Mouse (Mus musculus) myocyte (in vitro differentiated cells): Measurements from ENCODE around the gene Il15ra.

Experiments used
- CEBPB ChIP-seq: IDR thresholded peaks from 2 replicates; pipeline ENCODE4 v1.6.1; 2011; ENCODE audit warnings: mild to moderate bottlenecking, moderate library complexity; ENCODE audit not compliant: poor library complexity, insufficient read depth, severe bottlenecking
- E2F4 ChIP-seq: IDR thresholded peaks from one replicate; pipeline ENCODE4 v1.6.1; 2011; ENCODE audit warnings: mild to moderate bottlenecking, control low read depth, moderate library complexity; ENCODE audit not compliant: insufficient read depth
- MAX ChIP-seq: IDR thresholded peaks from one replicate; pipeline ENCODE4 v1.6.1; 2011; ENCODE audit warnings: low read depth, mild to moderate bottlenecking, control low read depth
- MYOD1 ChIP-seq, 3 experiments: IDR thresholded peaks; one replicate each; pipeline ENCODE4 v1.6.1; 2011; ENCODE audit warnings: control low read depth in 2 of 3, low read depth in 2 of 3, mild to moderate bottlenecking in 2 of 3, moderate library complexity in 1 of 3; ENCODE audit not compliant: insufficient read length in 2 of 3, control insufficient read depth in 1 of 3
- MYOG ChIP-seq, 3 experiments: IDR thresholded peaks; one replicate each; pipeline ENCODE4 v1.6.1; 2011; ENCODE audit warnings: control low read depth in 2 of 3, low read depth in 2 of 3, mild to moderate bottlenecking in 2 of 3; ENCODE audit not compliant: insufficient read length in 2 of 3, control insufficient read depth in 1 of 3, insufficient read depth in 1 of 3
- POLR2A ChIP-seq: IDR thresholded peaks from one replicate; pipeline ENCODE4 v1.6.1; 2011; ENCODE audit warnings: low read depth, mild to moderate bottlenecking, control low read depth, moderate library complexity; ENCODE audit not compliant: insufficient read length
- POLR2AphosphoS2 ChIP-seq: IDR thresholded peaks from one replicate; pipeline ENCODE4 v1.6.1; 2011; ENCODE audit warnings: low read depth, control low read depth; ENCODE audit not compliant: insufficient read length
- REST ChIP-seq: IDR thresholded peaks from one replicate; pipeline ENCODE4 v1.6.1; 2011; ENCODE audit warnings: mild to moderate bottlenecking, control low read depth, moderate library complexity; ENCODE audit not compliant: insufficient read depth, insufficient read length
- TCF12 ChIP-seq: IDR thresholded peaks from one replicate; pipeline ENCODE4 v1.6.1; 2011; ENCODE audit warnings: mild to moderate bottlenecking, control low read depth; ENCODE audit not compliant: poor library complexity, insufficient read depth, severe bottlenecking
- TCF3 ChIP-seq: IDR thresholded peaks from one replicate; pipeline ENCODE4 v1.6.1; 2011; ENCODE audit warnings: low read depth, control low read depth; ENCODE audit not compliant: insufficient read length
- USF1 ChIP-seq: IDR thresholded peaks from one replicate; pipeline ENCODE4 v1.6.1; 2011; ENCODE audit warnings: low read depth, mild to moderate bottlenecking, control low read depth, moderate library complexity

DNA sequence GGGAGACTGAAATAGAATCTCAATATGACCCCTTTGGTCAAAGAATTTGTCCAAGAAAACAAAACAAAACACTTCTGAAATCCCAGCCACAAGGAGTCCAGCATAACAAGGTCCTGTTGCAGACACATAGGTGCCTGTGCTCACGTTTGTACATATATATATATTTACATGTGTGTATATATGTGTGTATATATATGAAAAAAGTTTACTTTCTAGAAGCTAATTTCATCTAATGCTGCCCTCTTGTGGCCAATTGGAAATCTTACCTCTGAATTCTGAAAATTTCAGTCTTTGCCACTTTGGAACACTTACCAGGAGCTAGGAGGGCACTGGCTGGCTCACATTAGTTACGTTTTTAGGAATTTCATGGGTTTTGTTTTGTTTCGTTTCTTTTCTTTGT lies 17.7 kb upstream of the Il15ra start:
- TF ChIP-seq POLR2A = no peak
- no peak for TF ChIP-seq MYOD1 (IDR thresholded peaks at IDR 0.05; ENCODE audit: control insufficient read depth in 1 of 3, insufficient read length in 2 of 3, low read depth in 2 of 3)
- TF ChIP-seq MAX = no peak
- no peak for TF ChIP-seq REST
- TF ChIP-seq MYOG (IDR thresholded peaks at IDR 0.05; ENCODE audit: control insufficient read depth in 1 of 3, insufficient read depth in 1 of 3, insufficient read length in 2 of 3, low read depth in 2 of 3) = no peak
- TF ChIP-seq USF1 = no peak
- TF ChIP-seq CEBPB = no peak
- no peak for TF ChIP-seq POLR2AphosphoS2
- no peak for TF ChIP-seq TCF12
- no peak for TF ChIP-seq E2F4
- TF ChIP-seq TCF3 = no peak
